ENCODE assay signal across 9 mouse cellular contexts in the genomic region with DNA sequence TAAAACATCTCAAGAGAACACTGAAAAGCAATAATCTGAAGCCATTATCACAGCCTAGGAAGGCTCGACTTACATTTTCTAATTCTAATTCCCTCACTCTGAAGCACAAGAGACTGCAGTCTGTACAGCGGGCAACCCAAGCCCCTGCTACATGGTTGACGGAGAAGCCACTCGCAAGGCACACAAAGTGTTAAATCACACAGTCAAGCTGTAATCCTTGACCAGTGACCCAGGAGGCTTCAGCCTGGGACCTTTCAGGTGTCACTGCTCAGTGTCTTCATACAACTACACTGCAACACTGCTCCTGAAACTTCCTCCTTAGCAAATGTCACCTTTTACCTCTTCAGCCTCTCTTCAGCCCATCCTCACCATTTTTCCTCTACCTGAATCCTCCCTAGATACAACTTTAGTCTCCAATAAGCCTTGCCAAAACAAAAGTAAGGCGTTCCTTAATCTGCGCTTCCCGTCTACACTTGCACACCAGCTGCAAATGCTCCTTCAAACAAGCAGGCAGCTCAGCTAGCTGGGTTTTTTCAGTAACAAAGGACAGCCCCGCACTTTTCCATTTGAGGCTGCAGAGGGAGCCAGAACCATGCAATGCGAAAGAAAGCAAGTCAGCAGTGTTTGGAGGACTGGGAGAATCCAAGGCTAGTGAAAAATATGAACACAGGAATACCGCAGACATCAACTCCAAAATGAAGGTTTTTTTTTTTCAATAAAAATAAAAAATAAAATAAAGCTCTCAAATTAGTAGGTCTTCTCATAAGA.
A peak's percentile ranks its signal among the peaks of the same experiment; 100 is the strongest.
DNase-seq lines count a peak whose midpoint lies in the region; ATAC-seq and TF ChIP-seq lines count a peak whose summit lies in the region.
"Had no signal": no experiment of that assay in that cellular context is flagged by ENCODE, and none has a peak within 500 bp of the region (broad histone marks: within the 10 kb centered on the region; RNA-seq: fewer than 3 reads in every experiment).

No protein-coding gene starts in this region.

- no peaks in the 10 kb centered on the region for H3K9me3 ChIP-seq in hindbrain, embryonic 14.5 days (ENCODE audit: control insufficient read depth, low read length)
- H3K9me3 ChIP-seq: embryonic facial prominence, embryonic 13.5 days had no signal

- no peak overlapping the region for H3K9ac ChIP-seq in hindbrain, embryonic 14.5 days
- H3K9ac ChIP-seq: embryonic facial prominence, embryonic 13.5 days had no signal

- H3K36me3 ChIP-seq in hindbrain, embryonic 14.5 days (replicated peaks; ENCODE audit: control insufficient read depth, insufficient read depth) = no peaks in the 10 kb centered on the region
- H3K36me3 ChIP-seq: embryonic facial prominence, embryonic 13.5 days had no signal

- peaks cover 28% of the 10 kb centered on the region for H3K4me1 ChIP-seq in hindbrain, embryonic 14.5 days (replicated peaks; ENCODE audit: control insufficient read depth, insufficient read depth, low read length)

- peak; percentile 55 to 86 for DNase-seq in adrenal gland, adult (ENCODE audit: inconsistent age in 2 of 2, low spot score in 1 of 2)
- peak; percentile 68 to 75 for DNase-seq in cerebellum, postnatal 36 days
- DNase-seq in gastrocnemius, adult 2 months = peak; percentile 50
- DNase-seq in hindbrain, embryonic 14.5 days (ENCODE audit: low spot score) = peak; percentile 86
- peak; percentile 66 to 87 for DNase-seq in layer of hippocampus, postnatal 14 days (ENCODE audit: low spot score in 2 of 2)
- DNase-seq in lung, postnatal 14 days = peak; percentile 64
- DNase-seq in right cerebral cortex, adult 2 months (ENCODE audit: low spot score in 2 of 2) = peak; percentile 79 to 81
- DNase-seq in T-cell, adult 2 months (ENCODE audit: low spot score) = no peak

- intact Hi-C loops in gastrocnemius, adult 2 months (cut with DNase I) = no loop called here

- no peaks in the 10 kb centered on the region for H3K27me3 ChIP-seq in hindbrain, embryonic 14.5 days (ENCODE audit: control insufficient read depth, insufficient read depth, low read length)
- H3K27me3 ChIP-seq: embryonic facial prominence, embryonic 13.5 days had no signal

- H3K27ac ChIP-seq in gastrocnemius, adult 2 months = no peak overlapping the region
- no peak overlapping the region for H3K27ac ChIP-seq in hindbrain, embryonic 14.5 days
- H3K27ac ChIP-seq: embryonic facial prominence, embryonic 13.5 days had no signal

- 41% methylated on average over 10 of the region's 10 CpGs for WGBS in hindbrain, embryonic 14.5 days

- no peak overlapping the region for H3K4me3 ChIP-seq in gastrocnemius, adult 2 months
- no peak overlapping the region for H3K4me3 ChIP-seq in hindbrain, embryonic 14.5 days (replicated peaks; ENCODE audit: low read length)
- H3K4me3 ChIP-seq: embryonic facial prominence, embryonic 13.5 days had no signal

- peak; percentile 88; the same call in 1 of the 2 replicates for TF ChIP-seq CTCF in gastrocnemius, adult 2 months (IDR thresholded peaks at IDR 0.05)

- ATAC-seq in hindbrain, embryonic 14.5 days (ENCODE audit: low FRiP score) = peak; percentile 40; the same call in 1 of the 2 replicates

- no peak overlapping the region; the same call in 1 of the 2 replicates for H3K4me2 ChIP-seq in hindbrain, embryonic 14.5 days (replicated peaks)
- H3K4me2 ChIP-seq: embryonic facial prominence, embryonic 13.5 days had no signal
